Mouse (Mus musculus): ENCODE measurements around the gene Kirrel2. TPM values are rescaled to one million over a fixed set of nuclear protein-coding genes. Genes with fewer than 3 reads are reported as not detected.

Kirrel2 gene
- total RNA-seq, 2 experiments from 2014 or later: 15.0 to 20.4 TPM

DNA sequence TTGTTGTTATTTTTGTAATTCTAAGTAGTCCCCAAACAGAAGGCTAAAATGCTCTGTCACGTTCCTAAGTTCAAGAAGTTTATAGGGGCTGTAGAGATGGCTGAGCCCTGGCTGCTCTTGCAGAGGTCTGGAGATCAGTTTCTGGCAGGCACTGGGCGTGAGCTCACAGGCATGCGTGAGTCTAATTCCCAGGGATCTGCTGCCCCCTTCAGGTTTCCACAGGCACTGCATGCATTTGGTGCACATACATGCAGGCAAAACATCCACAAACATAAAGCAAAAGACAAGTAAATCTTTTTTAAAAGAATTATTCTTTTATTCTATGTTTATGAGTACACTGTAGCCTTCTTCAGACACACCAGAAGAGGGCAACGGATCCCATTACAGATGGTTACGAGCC is 14.9 kb upstream of the Kirrel2 start:
- DNase-seq (ENCODE audit: low spot score in 2 of 2): peak in 1 of 2 experiments; percentile 56
- H3K4me3 ChIP-seq: no peak overlapping the region
- H3K27ac ChIP-seq: no peak overlapping the region
- TF ChIP-seq CTCF (conservative IDR thresholded peaks at IDR 0.05): peak; percentile 81

DNA sequence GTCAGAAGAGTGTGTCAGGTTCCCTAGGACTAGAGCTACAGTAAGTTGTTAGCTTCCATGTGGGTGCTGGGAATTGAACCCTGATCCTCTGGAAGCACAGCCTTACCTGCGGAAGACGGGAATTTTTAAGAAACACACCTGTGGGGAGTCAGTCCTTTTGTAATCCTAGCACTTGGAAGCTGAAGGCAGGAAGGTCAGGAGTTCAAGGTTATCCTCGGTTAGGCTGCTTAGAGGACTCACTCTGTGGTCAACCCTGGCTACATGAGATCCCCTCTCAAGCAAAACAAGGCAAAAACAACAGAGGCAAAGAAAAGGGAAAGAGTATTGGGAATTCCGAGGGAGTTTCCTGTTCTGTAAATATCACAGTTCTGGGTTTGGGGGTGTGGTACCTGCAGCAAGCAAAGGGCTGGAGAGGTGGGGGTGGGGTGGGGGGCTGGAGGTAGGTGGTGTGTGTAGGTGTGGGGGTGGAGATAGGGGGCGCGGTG is 7.4 kb upstream of the Kirrel2 start:
- no peak for TF ChIP-seq CTCF (conservative IDR thresholded peaks at IDR 0.05)
- Histone ChIP-seq H3K4me3 (no peak overlapping the region), H3K27ac (no peak overlapping the region)
- DNase-seq (ENCODE audit: low spot score in 2 of 2): no peak

GRCm38 (mm10) chr7:30463996-30464395 is 6.5 kb upstream of the Kirrel2 start:
- H3K27ac ChIP-seq: no peak overlapping the region
- no peak for DNase-seq (ENCODE audit: low spot score in 2 of 2)
- H3K4me3 ChIP-seq: no peak overlapping the region
- TF ChIP-seq CTCF (conservative IDR thresholded peaks at IDR 0.05): no peak

DNA sequence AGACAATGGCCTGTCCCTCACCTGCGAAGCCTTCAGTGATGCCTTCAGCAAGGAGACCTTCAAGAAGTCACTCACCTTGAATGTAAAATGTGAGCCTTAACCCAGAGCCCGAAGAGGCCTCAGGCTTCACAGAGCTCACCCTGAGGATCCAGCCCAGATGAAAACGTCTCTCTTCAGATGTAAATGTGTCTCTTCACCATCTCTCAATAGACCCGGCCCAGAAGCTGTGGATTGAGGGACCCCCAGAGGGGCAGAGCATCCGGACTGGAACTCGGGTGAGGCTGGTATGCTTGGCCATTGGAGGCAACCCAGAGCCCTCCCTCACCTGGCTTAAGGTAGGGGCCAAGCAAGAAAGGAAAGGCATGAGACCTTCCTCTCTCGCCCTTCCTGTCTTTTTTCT is 6.1 kb upstream of the Kirrel2 start:
- no peak for DNase-seq (ENCODE audit: low spot score in 2 of 2)
- Histone ChIP-seq H3K4me3 (no peak overlapping the region), H3K27ac (no peak overlapping the region)
- TF ChIP-seq CTCF (conservative IDR thresholded peaks at IDR 0.05): no peak

- no peak for TF ChIP-seq CTCF (conservative IDR thresholded peaks at IDR 0.05)
- DNase-seq (ENCODE audit: low spot score in 2 of 2): no peak
- no peak overlapping the region for H3K4me3 ChIP-seq
- H3K27ac ChIP-seq: no peak overlapping the region
Observed at GRCm38 (mm10) chr7:30459484-30459883, 2.0 kb upstream of the Kirrel2 start.

DNA sequence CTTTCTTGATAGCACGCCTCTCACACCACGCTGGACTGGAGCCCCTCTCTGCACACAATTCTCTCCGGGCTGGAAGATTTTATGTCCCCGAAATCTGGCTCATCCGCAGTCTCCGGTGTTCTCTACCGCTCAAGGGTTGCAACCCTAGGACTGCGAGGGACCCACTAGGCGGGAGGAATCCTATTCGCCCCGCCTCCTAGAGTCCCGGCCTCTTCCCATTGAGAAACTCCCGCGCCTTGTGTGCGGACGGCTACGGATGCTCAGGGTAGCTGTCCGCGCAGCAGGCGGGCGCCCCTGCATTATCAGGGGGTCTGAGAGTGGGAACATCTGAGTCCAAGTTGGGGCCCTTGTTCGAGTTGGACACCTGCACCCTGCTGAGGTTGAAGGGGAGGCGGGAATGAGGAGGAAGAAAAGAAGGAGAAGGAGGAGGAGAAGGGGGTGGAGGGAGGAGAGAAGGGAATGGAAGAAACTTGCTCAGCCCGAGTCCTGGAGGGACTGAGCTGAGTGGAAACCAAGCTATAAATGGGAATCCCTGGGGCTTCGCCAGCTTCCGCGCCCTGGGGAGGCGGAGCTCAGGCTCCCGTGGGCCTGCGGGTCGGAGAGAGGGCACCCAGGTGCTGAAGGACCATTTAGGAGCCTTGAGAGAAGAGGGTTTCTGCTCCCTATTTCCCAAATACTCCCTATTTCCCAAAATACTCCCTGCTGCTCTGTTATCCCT is 420 bp downstream of the Kirrel2 start:
- no peak for DNase-seq (ENCODE audit: low spot score in 2 of 2)
- Histone ChIP-seq H3K4me3 (peak overlapping the region; percentile 53), H3K27ac (peak overlapping the region; percentile 92)
- TF ChIP-seq CTCF (conservative IDR thresholded peaks at IDR 0.05): no peak

DNA sequence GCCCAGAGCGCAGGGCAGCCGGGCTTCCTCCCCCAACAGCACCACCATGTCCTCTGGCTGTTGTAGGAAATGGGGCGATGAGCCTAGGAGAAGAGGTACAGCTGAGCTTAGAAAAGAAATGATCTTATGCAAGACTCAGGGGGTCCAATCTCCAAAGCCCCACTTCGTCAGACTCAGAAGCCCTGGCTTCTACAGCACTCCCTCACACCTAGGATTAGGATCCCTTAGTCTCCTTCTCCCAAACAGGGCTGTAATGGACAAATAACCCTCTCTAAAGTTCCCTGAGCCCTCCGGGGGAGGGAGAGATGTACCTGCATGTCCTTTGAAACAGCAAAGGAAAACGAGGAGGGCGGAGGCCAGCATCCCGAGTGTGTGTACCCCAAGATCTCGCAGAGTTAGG is 1.0 kb downstream of the Kirrel2 start:
- peak overlapping the region; percentile 92 for H3K27ac ChIP-seq
- no peak for TF ChIP-seq CTCF (conservative IDR thresholded peaks at IDR 0.05)
- DNase-seq (ENCODE audit: low spot score in 2 of 2): no peak
- H3K4me3 ChIP-seq: peak overlapping the region; percentile 53

DNA sequence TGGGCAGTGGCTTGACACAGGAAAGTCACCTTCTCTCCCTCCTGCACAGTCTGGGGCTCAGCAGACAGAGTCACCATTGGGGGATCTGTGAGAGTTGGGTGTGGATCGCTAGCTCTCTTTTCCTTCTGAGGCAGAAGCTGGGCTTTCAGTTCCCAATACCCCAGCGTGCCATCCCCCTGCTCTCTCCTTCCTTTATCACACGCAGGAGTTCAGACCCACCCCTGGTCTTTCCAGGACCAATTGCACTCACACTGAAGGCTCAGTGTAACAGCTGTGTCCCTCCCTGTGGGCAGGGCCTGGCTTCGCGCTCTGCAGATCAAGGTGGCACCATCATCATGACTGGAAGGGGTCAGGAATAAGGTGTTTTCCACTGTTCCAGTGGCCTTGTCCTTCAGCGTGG is 3.2 kb downstream of the Kirrel2 start:
- DNase-seq (ENCODE audit: low spot score in 2 of 2): no peak
- no peak for TF ChIP-seq CTCF (conservative IDR thresholded peaks at IDR 0.05)
- no peak overlapping the region for H3K4me3 ChIP-seq
- H3K27ac ChIP-seq: no peak overlapping the region

- no peak for TF ChIP-seq CTCF (conservative IDR thresholded peaks at IDR 0.05)
- no peak for DNase-seq (ENCODE audit: low spot score in 2 of 2)
- H3K4me3 ChIP-seq: no peak overlapping the region
- no peak overlapping the region for H3K27ac ChIP-seq
Observed at GRCm38 (mm10) chr7:30453766-30454165, 3.7 kb downstream of the Kirrel2 start.

DNA sequence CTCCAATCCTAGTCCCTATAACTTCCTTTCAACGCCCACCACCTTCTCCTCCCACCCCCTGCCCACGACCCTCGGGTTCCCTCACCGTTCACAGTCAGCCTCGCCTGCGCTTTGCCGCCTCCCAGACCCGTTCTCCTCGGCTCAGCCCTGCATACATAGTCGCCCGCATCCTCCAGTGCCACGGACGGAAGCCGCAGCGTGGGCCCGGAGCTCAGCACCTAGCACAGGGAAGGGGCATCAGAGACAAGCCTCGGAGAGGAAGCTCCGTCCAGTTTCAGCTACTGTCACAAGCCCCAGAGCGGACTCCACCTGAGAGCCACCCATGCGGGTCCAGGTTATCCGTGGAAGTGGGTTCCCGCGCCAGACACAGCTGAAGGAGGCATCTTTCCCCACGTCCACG is 4.2 kb downstream of the Kirrel2 start:
- DNase-seq (ENCODE audit: low spot score in 2 of 2): no peak
- no peak overlapping the region for H3K4me3 ChIP-seq
- H3K27ac ChIP-seq: no peak overlapping the region
- TF ChIP-seq CTCF (conservative IDR thresholded peaks at IDR 0.05): no peak

- DNase-seq (ENCODE audit: low spot score in 2 of 2): peak in 1 of 2 experiments; percentile 50
- Histone ChIP-seq H3K4me3 (no peak overlapping the region), H3K27ac (peak overlapping the region; percentile 76)
- no peak for TF ChIP-seq CTCF (conservative IDR thresholded peaks at IDR 0.05)
Observed at GRCm38 (mm10) chr7:30450241-30450640, 7.2 kb downstream of the Kirrel2 start.

DNA sequence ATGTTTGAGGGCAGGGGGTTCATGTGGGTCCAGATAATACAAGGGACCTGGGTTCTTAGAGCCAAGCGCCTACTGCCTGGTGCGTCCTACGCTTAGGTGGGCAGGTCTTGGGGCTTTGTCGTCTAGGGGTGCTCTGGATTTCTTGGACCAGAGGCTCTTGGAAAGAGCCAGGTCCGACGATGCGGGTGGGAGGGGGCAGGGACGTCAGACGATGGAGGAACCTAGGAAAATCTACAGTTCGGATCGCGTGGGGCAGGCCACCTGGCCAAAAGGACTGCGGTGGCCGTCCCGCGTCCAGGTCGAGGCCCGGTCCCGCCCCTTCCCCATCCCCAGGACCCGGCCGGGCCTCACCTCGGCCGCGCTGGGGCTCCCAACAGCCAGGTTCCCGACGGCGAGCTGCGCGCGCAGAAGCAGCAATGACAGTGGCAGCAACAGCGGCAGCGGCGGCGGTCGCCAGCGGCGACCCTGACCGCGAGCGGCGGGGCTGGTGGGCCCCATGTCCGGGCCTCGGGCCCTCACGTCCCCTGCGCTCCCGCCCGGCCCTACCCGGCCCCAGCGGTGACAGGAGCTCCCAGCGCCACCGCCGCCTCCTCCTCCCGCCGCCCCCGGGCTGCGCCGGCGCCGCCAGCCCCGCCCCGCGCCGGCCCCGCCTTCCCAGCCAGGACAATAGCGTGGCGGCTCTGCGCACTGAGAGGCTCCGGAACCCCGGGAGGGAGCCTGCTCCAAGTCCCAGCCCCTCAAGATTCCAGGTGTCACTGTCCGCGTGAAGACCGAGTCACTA is 12.3 kb downstream of the Kirrel2 start, which contains the start of gene Aplp1:
Gene Aplp1, minus strand, starts transcription at position 565 of the 781 bp plus-strand sequence.
- peak within 1 kb of the TSS; percentile 100 for H3K27ac ChIP-seq
- peak; percentile 81 to 84 for DNase-seq (ENCODE audit: low spot score in 2 of 2)
- TF ChIP-seq CTCF (conservative IDR thresholded peaks at IDR 0.05): no peak
- H3K4me3 ChIP-seq: peak within 1 kb of the TSS; percentile 89

- peak; percentile 70 to 81 for DNase-seq (ENCODE audit: low spot score in 2 of 2)
- no peak for TF ChIP-seq CTCF (conservative IDR thresholded peaks at IDR 0.05)
- H3K27ac ChIP-seq: peak overlapping the region; percentile 100
Observed at GRCm38 (mm10) chr7:30444154-30444970, 13.1 kb downstream of the Kirrel2 start.

More at GRCm38 (mm10) chr7:30444154-30444970, 13.1 kb downstream of the Kirrel2 start:
- H3K4me3 ChIP-seq: peak overlapping the region; percentile 89

All from layer of hippocampus, adult 2 months (tissue).